Mouse (Mus musculus) WW6 (cell line): ENCODE results near the gene Prkn.

Source experiments
- DNase-seq: peaks from one replicate; pipeline ENCODE4 v3.0.0-alpha.2; 2013; ENCODE audit warnings: low read depth, low spot score

The Prkn gene

GRCm38 (mm10) chr17:11736531-11736930 is 896.3 kb downstream of the Prkn start:
- DNase-seq: no peak

- DNase-seq: no peak
These were observed 897.7 kb downstream of the Prkn start for GRCm38 (mm10) chr17:11737905-11738304.

- DNase-seq: no peak
These were observed 900.5 kb downstream of the Prkn start for GRCm38 (mm10) chr17:11740716-11741115.

- DNase-seq: no peak
These were observed 901.0 kb downstream of the Prkn start for GRCm38 (mm10) chr17:11741161-11741560.

- DNase-seq: no peak
These were observed 911.1 kb downstream of the Prkn start for GRCm38 (mm10) chr17:11751251-11751650.

DNA sequence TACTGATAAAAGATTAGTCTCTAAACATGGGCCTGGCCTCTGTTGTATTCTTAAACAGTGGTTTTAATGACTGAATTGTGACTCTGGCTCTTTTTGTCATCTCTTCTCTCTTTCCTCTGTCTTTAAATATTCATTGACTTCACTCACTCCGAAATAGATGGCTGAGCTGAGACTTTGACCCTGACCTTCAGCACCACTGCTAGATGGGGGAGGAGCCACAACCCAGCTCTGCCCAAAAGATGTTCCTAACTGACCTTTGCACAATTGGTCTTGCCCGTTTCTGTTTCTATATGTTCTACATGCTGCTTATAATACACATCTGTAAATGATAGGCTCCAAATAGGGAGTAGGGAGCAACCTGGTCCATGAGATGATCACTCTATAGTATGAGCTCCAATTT is 912.5 kb downstream of the Prkn start:
- no peak for DNase-seq

DNA sequence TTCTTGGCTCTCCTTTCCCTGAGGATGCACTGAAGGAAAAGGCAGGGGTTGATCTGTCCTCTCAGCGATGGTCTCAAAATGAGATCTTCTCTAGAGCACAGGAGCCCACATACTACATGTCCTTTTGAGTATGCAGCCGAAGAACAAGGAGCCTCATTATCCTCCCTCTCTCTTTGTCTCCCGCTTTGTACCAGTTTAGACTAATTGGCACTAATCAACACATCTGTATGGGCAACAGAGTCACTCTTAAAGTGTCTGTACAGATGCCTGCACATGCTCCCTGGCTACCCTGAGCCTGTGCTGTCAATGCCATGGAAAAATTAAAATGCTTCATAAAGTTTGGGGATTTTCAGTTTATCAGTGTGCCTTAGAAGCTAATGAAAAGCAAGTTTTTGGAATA is 924.9 kb downstream of the Prkn start:
- no peak for DNase-seq

GRCm38 (mm10) chr17:11765581-11765980 is 925.4 kb downstream of the Prkn start:
- no peak for DNase-seq

DNA sequence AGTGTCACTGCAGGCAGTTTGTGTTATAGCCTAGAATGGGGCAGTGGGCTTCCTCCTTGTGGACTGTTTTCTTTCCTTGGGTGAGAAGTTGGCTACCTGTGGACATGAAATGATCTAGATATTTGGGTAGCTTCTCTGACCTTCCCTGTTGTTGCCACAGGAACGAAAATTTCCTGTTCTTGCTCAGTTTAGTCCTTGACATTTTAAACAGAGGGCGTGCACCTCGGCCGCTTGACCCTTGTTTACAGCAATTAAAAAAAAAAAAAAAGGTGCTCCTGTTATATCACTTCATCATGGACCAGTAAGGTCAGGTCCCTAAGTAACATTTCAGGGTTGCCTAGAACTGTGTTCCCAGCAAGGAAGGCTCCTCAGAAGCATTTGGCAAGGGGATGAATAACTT is 927.1 kb downstream of the Prkn start:
- DNase-seq: no peak

- DNase-seq: no peak
These were observed 928.2 kb downstream of the Prkn start for GRCm38 (mm10) chr17:11768345-11768744.

DNA sequence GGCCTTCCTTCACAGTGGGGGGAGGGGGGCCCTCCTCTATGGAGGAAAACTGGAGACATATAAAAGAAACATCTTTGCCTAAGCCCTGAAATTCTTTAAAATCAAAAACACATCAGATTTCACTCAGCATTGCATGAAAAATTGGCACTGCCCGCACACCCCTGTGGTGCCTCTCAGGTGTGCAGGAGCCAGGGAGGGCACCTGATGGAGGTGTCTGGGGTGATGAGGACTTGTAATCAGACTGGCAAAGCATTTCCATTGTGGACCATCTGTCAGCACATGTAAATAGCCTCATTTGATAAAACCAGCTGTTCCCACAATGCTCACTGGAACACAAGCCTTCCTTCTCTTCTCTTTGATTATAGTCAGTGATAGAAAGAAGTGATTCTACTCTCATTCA is 928.8 kb downstream of the Prkn start:
- no peak for DNase-seq

DNA sequence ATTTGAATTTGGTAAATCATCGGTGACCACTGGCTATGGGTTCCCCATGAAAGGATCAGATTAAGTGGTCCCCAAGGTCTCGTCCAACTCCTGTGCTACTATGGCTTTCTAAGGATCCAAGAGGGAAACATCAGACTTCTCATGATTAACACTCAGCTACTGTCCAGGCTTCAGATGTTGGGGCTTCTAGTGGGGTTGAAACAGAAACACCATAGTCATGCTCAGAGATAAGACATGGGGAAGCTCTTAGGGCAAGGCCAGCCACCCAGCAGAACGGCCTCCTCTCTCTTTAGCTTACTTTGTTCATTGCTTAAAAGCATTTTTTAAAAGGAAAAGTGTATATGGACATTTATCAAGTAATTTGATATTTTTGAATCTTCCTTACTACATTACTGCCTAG is 929.3 kb downstream of the Prkn start:
- DNase-seq: no peak

DNA sequence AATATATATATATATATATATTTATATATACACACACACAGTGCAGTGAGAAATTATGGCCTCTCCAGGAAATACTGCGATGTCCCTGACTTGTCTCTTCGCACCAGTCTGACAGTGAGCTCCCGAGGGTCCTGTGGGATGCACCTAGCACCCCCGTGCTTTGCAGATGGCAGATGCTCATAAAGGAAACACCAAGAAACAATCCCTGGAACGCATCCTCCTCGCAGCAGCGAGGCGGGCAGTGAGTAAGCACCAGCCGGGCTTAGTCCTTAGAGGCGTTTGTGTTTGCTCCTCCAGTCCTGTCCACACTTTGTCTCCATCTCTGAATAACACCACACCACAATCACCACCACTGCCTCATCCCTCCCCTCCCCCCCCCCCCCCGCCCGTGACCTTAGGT is 939.4 kb downstream of the Prkn start:
- DNase-seq: no peak

DNA sequence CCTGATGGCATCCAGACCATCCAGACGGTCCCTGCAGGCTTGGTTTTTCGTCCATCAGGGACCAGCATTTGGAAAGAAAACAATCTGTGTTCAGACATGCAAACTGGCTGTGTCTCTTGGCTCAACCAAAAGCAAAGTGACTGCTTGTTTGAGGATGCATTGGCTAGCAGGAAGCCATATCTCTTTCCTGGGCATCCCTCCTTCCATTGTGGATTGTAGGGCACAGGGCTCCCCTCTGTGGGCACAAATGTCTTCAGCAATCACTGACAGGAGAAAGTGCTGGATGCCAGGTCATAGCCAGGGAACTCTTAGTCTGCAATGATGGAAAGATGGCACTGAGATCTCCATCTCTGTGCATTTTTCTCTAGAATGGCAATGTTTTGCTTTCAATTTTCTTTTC is 939.8 kb downstream of the Prkn start:
- no peak for DNase-seq

DNA sequence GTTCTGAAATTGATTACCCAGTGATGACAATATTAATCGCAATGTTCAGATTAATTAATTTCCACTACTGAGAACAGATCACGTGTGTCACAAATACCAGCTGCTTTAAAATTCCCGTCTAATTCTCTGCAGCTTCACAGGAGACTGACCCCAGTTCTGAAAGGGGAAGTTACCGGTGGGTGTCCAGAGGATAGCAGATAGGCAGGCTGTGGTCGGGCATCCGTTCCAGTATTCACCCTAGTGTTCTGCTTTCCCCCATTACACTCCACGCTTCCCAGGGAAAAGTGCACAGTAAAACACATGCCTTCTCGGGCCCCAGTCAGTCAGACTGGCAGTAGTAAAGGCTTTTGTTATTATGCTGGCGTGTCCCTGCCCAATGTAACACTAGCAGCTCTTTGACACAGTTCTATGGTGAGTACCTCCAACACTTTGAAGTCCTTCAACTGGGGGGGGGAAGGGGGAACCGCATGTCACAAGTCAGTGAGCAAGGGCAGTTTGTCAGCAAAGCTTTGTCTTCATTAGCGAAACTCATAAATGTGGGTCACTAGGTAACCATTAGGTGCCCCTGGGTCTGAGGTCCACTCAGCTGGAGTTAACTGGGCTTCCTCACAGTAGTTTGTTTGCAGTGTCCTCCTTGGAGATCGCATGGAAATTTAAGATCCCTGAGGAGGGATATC is 940.8 kb downstream of the Prkn start:
- no peak for DNase-seq

- no peak for DNase-seq
These were observed 948.2 kb downstream of the Prkn start for GRCm38 (mm10) chr17:11788270-11788936.

- DNase-seq: no peak
These were observed 955.8 kb downstream of the Prkn start for GRCm38 (mm10) chr17:11795979-11796378.

DNA sequence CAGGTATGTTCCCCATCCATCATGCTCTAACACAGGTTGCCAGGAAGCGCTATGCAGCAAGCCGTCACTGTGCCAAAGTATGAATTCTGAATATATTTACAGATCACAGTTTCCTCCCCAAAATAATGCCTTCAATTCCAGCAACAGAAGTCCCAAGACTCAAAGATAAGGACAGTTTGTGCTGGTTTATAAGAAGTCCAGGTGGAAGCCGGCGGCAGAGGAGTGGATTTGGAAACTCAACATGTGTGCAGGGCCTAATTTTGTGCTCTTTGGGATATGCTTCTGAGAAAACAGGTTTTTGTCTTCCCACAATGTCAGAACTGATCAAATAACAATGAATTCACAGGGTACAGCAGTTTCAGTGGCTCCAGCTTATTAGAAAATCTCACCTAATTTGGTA is 961.0 kb downstream of the Prkn start:
- no peak for DNase-seq

DNA sequence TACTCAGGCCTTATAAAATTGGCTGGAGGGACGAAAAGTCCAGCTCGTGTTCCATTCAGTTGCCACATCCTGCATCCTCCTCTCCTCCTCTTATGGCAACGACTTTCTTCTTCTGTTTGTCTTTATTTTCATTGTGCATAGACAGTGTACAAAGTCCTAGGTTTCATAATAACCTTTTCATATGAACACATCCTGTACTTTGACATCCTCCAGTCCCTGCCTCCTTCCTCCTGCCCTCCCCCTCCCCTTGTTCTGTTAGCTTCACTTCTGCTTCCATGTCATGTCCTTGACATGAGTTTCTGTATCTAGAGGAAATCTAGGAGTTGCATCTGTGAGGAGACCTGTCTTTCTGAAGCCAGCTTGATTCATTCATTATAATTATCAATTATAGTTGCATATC is 967.1 kb downstream of the Prkn start:
- no peak for DNase-seq

DNA sequence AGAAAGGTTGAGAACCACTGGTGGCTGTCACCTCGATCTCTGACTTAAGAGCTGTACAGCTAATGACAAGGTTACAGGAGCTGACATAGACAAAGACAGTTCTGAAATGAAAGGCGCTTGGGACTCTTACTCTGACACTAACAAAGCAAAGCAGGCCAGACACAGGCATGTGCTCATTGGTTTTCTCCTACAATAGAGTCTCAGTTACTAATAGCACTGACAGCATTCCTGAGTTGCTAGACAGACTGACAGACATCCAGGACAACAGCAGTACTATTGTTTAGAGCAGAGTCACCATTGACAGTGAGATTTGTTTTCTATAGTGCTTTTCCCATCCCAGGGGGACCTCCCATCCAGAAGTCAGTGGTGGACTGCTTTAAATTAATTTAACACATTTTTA is 977.7 kb downstream of the Prkn start:
- no peak for DNase-seq

- DNase-seq: no peak
These were observed 979.3 kb downstream of the Prkn start for GRCm38 (mm10) chr17:11819506-11819905.

GRCm38 (mm10) chr17:11820757-11821156 is 980.6 kb downstream of the Prkn start:
- no peak for DNase-seq

- DNase-seq: no peak
These were observed 989.3 kb downstream of the Prkn start for GRCm38 (mm10) chr17:11829501-11829900.

- no peak for DNase-seq
These were observed 996.9 kb downstream of the Prkn start for GRCm38 (mm10) chr17:11837121-11837520.
